ENCODE assay signal across 8 mouse cellular contexts in the genomic region with DNA sequence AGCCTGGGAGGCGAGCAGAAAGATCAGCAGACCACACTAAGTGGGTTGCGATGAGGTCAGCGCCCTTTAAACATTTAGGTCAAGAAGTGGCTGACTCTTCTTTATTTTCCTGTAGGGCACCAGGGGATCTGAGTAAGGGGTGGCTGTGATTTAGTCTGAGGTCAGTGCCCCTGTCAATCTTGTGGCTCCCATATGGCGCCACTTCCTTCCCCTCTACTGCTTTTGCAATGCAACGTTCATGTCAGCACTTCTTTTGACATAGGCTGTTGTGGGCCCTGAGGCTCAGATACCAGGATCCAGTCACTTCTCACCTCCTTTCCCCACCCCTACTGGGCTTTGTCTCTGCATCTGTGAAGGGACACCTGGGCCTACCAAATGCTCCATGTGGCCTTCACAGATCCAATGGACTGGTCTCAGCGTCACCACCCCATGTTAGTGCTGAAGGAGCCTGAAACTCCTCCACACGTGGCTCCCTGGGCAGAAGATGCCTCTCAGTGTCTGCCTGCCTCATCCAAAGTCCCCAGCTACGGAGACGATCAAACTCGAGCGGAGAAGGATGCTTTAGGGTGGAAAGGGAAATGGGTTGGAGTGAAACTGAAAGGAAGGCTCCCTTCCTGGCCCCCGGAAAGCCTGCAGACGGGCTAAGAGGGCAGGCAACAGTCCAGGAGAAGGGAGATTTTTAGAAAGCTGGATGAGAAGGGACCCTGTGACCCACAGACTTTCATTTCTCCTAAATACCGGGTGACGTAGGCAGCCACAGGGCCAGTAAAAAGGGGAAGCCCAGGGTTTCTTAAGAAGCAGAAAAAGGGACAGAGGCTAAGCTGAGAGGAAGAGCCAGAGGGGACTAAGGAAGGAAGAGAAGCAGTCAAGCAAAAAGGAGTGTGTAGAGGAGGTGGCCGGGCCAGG. TPM values are rescaled to one million over a fixed set of nuclear protein-coding genes. Genes with fewer than 3 reads are reported as not detected.
DNase-seq lines count a peak whose midpoint lies in the region.

No protein-coding gene starts in this region.

- peak; percentile 49 for DNase-seq in adrenal gland, adult 2 months
- DNase-seq in adrenal gland, postnatal 10 days, result no peak
- DNase-seq in c-Kit-positive CD71-negative TER-119-negative erythroid progenitor cells, embryonic 14.5 days (ENCODE audit: low read depth), result peak; percentile 60
- peak; percentile 30 to 39 for DNase-seq in kidney, adult 8-10 months
- DNase-seq in lung, postnatal 36 days, result peak; percentile 70
- no peak for DNase-seq in urinary bladder, postnatal 36 days (ENCODE audit: low spot score in 2 of 2)
- no peak for DNase-seq in cerebellum, postnatal 14 days
- DNase-seq in cerebellum, adult 11 months, result no peak

RNA-seq across cellular contexts. Expression of a gene that starts 2.4 kb away (rescaled TPM):
- total RNA-seq in adrenal gland, adult 2 months (2021), result 1 to 10 TPM; 3.6 to 6.4 TPM
- polyA plus RNA-seq in adrenal gland, adult 2 months (2012; rRNA removed), result 10.0 and 10.3 TPM in 2 replicates
- total RNA-seq in adrenal gland, postnatal 10 days (2021), result 1 to 10 TPM; 3.2 to 3.5 TPM

RNA-seq across cellular contexts. Expression of a gene that starts 12.1 kb away (rescaled TPM):
- total RNA-seq in adrenal gland, adult 2 months (2021), result not detected
- 0.28 and 0.34 TPM in 2 replicates for polyA plus RNA-seq in adrenal gland, adult 2 months (2012; rRNA removed)
- total RNA-seq in adrenal gland, postnatal 10 days (2021), result 1 to 10 TPM; 2.3 to 4.1 TPM

RNA-seq across cellular contexts. Expression of a gene that starts 27.8 kb away (rescaled TPM):
- 10 to 100 TPM; 21.9 to 46.1 TPM for total RNA-seq in adrenal gland, adult 2 months (2021)
- polyA plus RNA-seq in adrenal gland, adult 2 months (2012; rRNA removed), result 79.2 and 82.6 TPM in 2 replicates
- total RNA-seq in adrenal gland, postnatal 10 days (2021), result 10 to 100 TPM; 22.3 to 23.1 TPM

RNA-seq across cellular contexts. Expression of a gene that starts 39.8 kb away (rescaled TPM):
- total RNA-seq in adrenal gland, adult 2 months (2021), result 100 to 1,000 TPM; 149 to 202 TPM
- polyA plus RNA-seq in adrenal gland, adult 2 months (2012; rRNA removed), result 240 and 306 TPM in 2 replicates
- total RNA-seq in adrenal gland, postnatal 10 days (2021), result 10 to 100 TPM; 84.0 to 93.2 TPM

RNA-seq across cellular contexts. Expression of a gene that starts 53.1 kb away (rescaled TPM):
- 100 to 1,000 TPM; 143 to 184 TPM for total RNA-seq in adrenal gland, adult 2 months (2021)
- polyA plus RNA-seq in adrenal gland, adult 2 months (2012; rRNA removed), result 299 and 410 TPM in 2 replicates
- 100 to 1,000 TPM; 124 to 163 TPM for total RNA-seq in adrenal gland, postnatal 10 days (2021)

Comparison
In these comparisons a context has a peak if more than half of its experiments do, and no peak if none do; other contexts are left out.
1. DNase-seq: peak in adrenal gland, adult 2 months (single experiment), c-Kit-positive CD71-negative TER-119-negative erythroid progenitor cells, embryonic 14.5 days (single experiment), kidney, adult 8-10 months (2 of 2) and lung, postnatal 36 days (single experiment); none in adrenal gland, postnatal 10 days (single experiment), urinary bladder, postnatal 36 days (0 of 2), cerebellum, postnatal 14 days (0 of 2) and cerebellum, adult 11 months (single experiment).